Mouse (Mus musculus): ENCODE data around the gene Fzd5.

The Fzd5 gene

GRCm38 (mm10) chr1:64733453-64734245 is 3.9 kb downstream of the Fzd5 start:
- peak; percentile 69 for DNase-seq

- peak; percentile 53 for DNase-seq
Measured at GRCm38 (mm10) chr1:64732637-64733200, 4.8 kb downstream of the Fzd5 start.

GRCm38 (mm10) chr1:64732161-64732560 is 5.4 kb downstream of the Fzd5 start:
- DNase-seq: peak; percentile 83

GRCm38 (mm10) chr1:64731341-64732020 is 6.1 kb downstream of the Fzd5 start:
- peak; percentile 75 for DNase-seq

GRCm38 (mm10) chr1:64730046-64730445 is 7.5 kb downstream of the Fzd5 start:
- peak; percentile 53 for DNase-seq

- peak; percentile 48 for DNase-seq
Measured at GRCm38 (mm10) chr1:64721034-64721587, 16.4 kb downstream of the Fzd5 start.

- peak; percentile 93 for DNase-seq
Measured at GRCm38 (mm10) chr1:64717504-64717903, 20.0 kb downstream of the Fzd5 start.

- peak; percentile 81 for DNase-seq
Measured at GRCm38 (mm10) chr1:64716589-64717304, 20.8 kb downstream of the Fzd5 start.

- DNase-seq: peak; percentile 85
Measured at GRCm38 (mm10) chr1:64715458-64715857, 22.1 kb downstream of the Fzd5 start.

- peak; percentile 42 for DNase-seq
Measured at GRCm38 (mm10) chr1:64712006-64712760, 25.4 kb downstream of the Fzd5 start.

GRCm38 (mm10) chr1:64709891-64710290 is 27.7 kb downstream of the Fzd5 start:
- DNase-seq: peak; percentile 83

- peak; percentile 5 for DNase-seq
Measured at GRCm38 (mm10) chr1:64706610-64707009, 30.9 kb downstream of the Fzd5 start.

GRCm38 (mm10) chr1:64705230-64705629 is 32.3 kb downstream of the Fzd5 start:
- peak; percentile 79 for DNase-seq

GRCm38 (mm10) chr1:64701780-64702179 is 35.8 kb downstream of the Fzd5 start:
- DNase-seq: peak; percentile 49

- no peak for DNase-seq
Measured at GRCm38 (mm10) chr1:64695156-64695555, 42.4 kb downstream of the Fzd5 start.

- no peak for DNase-seq
Measured at GRCm38 (mm10) chr1:64691581-64691980, 46.0 kb downstream of the Fzd5 start.

- peak; percentile 97 for DNase-seq
Measured at GRCm38 (mm10) chr1:64691121-64691551, 46.4 kb downstream of the Fzd5 start.

GRCm38 (mm10) chr1:64690213-64691013 is 47.1 kb downstream of the Fzd5 start, which contains the start of gene Ccnyl1:
Ccnyl1 (plus strand) TSS chr1:64690455.
- DNase-seq: peak; percentile 100

GRCm38 (mm10) chr1:64689561-64690212 is 47.9 kb downstream of the Fzd5 start:
- no peak for DNase-seq

GRCm38 (mm10) chr1:64688046-64688445 is 49.5 kb downstream of the Fzd5 start:
- DNase-seq: no peak
